Mouse (Mus musculus) embryonic facial prominence, embryonic 11.5 days (tissue): ENCODE data around the gene Nde1. TPM values are rescaled to one million over a fixed set of nuclear protein-coding genes. Genes with fewer than 3 reads are reported as not detected.
A peak's percentile ranks its signal among the peaks of the same experiment; 100 is the strongest.

Source experiments
- ATAC-seq: fragments of 200-750 bp; cut with Nextera tagmentation; replicated peaks from 2 replicates; pipeline ENCODE4 v1.8.0; 2017; ENCODE audit warnings: low read depth; ENCODE audit not compliant: insufficient number of reproducible peaks, low FRiP score, low TSS enrichment
- DNase-seq: peaks from one replicate; pipeline ENCODE4 v3.0.0-alpha.2; 2015; ENCODE audit warnings: low spot score
- H3K27ac ChIP-seq: fragments of 300-500 bp; sonication (generic); replicated peaks from 2 replicates; pipeline ENCODE4 v1.5.1; 2014; ENCODE audit warnings: mild to moderate bottlenecking, low read depth, low read length, control low read depth
- H3K27me3 ChIP-seq: fragments of 300-500 bp; sonication (generic); 2 replicates; pipeline ENCODE4 v1.6.1; 2014; ENCODE audit warnings: mild to moderate bottlenecking, low read length, moderate library complexity, mixed read lengths; ENCODE audit not compliant: control insufficient read depth, insufficient read depth
- H3K36me3 ChIP-seq: fragments of 300-500 bp; sonication (generic); replicated peaks from 2 replicates; pipeline ENCODE4 v1.6.1; 2014; ENCODE audit warnings: low read depth, mild to moderate bottlenecking, low read length, moderate library complexity, mixed read lengths; ENCODE audit not compliant: control insufficient read depth, insufficient read depth
- H3K4me1 ChIP-seq: fragments of 300-500 bp; sonication (generic); 2 replicates; pipeline ENCODE4 v1.6.1; 2014; ENCODE audit warnings: low read length, mixed read lengths; ENCODE audit not compliant: control insufficient read depth, insufficient read depth
- H3K4me2 ChIP-seq: fragments of 300-500 bp; sonication (generic); 2 replicates; pipeline ENCODE4 v1.6.1; 2014; ENCODE audit warnings: low read depth, mild to moderate bottlenecking, control low read depth, low read length, moderate library complexity
- H3K4me3 ChIP-seq: fragments of 300-500 bp; sonication (generic); 2 replicates; pipeline ENCODE4 v1.5.1; 2014; ENCODE audit warnings: low read depth, low read length, control low read depth
- H3K9ac ChIP-seq: fragments of 300-500 bp; sonication (generic); replicated peaks from 2 replicates; pipeline ENCODE4 v1.6.1; 2014; ENCODE audit warnings: mild to moderate bottlenecking, control low read depth, low read length
- H3K9me3 ChIP-seq: fragments of 300-500 bp; sonication (generic); replicated peaks from 2 replicates; pipeline ENCODE4 v1.6.1; 2016; ENCODE audit warnings: mild to moderate bottlenecking, low read length, inconsistent platforms, mixed read lengths; ENCODE audit not compliant: control insufficient read depth
- WGBS: fragments of 180-500 bp; shearing (Covaris S2); extraction: QIAGEN DNeasy Blood & Tissue Kit; methylation state at CpG from one replicate; pipeline ENCODE4 v1.1.7; 2014; 5-methylcytosine and 5-hydroxymethylcytosine counted together
- polyA plus RNA-seq: library from polyadenylated mRNA; unstranded; fragments of >200 nt; fragmentation: Nextera tagmentation; extraction: Ambion mirVana; gene quantifications from 2 replicates; pipeline ENCODE4 v1.2.1, GENCODE M21; 2014

Gene Nde1
- polyA plus RNA-seq, 1 experiment from 2014 or later = 168 TPM

- no peak for ATAC-seq
- Histone ChIP-seq H3K4me1 (no peaks in the 10 kb centered on the region; the same call in 1 of the 2 replicates), H3K9me3 (no peaks in the 10 kb centered on the region), H3K4me3 (peak overlapping the region; percentile 78), H3K27ac (peak overlapping the region; percentile 86; the same call in 1 of the 2 replicates), H3K27me3 (no peaks in the 10 kb centered on the region), H3K4me2 (peak overlapping the region; percentile 58), H3K9ac (peak overlapping the region; percentile 95), H3K36me3 (no peaks in the 10 kb centered on the region; the same call in 1 of the 2 replicates)
- peak; percentile 27 for DNase-seq
- 2% methylated on average over 10 of the region's 10 CpGs for WGBS
Observed at GRCm38 (mm10) chr16:14163731-14164130, 656 bp downstream of the Nde1 start.

- Histone ChIP-seq H3K9me3 (no peaks in the 10 kb centered on the region), H3K9ac (no peak overlapping the region), H3K27me3 (no peaks in the 10 kb centered on the region), H3K36me3 (peaks cover 9% of the 10 kb centered on the region), H3K4me3 (no peak overlapping the region), H3K4me1 (no peaks in the 10 kb centered on the region; the same call in 1 of the 2 replicates), H3K27ac (no peak overlapping the region), H3K4me2 (no peak overlapping the region)
- ATAC-seq = no peak
- 89% methylated on average over 4 of the region's 4 CpGs for WGBS
- no peak for DNase-seq
Observed at GRCm38 (mm10) chr16:14166490-14166889, 3.4 kb downstream of the Nde1 start.

DNA sequence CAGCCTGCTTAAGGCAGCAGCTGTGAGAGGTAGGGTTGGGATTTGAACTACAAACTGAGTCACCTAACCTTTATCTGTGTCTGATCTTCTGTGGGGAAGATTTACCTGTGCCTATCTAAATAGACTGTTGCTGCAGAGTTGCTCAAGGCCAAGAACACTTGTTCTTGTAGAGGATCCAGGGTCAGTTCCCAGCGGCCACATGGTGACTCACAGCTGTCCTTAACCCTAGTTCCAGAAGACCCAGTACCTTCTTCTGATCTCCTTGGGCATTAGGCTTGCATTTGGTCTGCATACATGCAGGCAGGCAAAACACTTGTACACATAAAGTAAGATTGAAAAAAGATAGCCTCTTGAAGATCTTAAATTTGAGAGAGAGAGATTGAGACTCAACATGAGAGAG lies 6.6 kb downstream of the Nde1 start:
- no peak overlapping the region for H3K4me2 ChIP-seq
- no peaks in the 10 kb centered on the region for H3K9me3 ChIP-seq
- H3K36me3 ChIP-seq = peaks cover 18% of the 10 kb centered on the region
- no peaks in the 10 kb centered on the region for H3K4me1 ChIP-seq
- ATAC-seq = no peak
- no peaks in the 10 kb centered on the region for H3K27me3 ChIP-seq
- no peak overlapping the region for H3K27ac ChIP-seq
- WGBS = 86% methylated on average over 1 of the region's 1 CpGs
- no peak overlapping the region for H3K4me3 ChIP-seq
- DNase-seq = no peak
- no peak overlapping the region for H3K9ac ChIP-seq

DNA sequence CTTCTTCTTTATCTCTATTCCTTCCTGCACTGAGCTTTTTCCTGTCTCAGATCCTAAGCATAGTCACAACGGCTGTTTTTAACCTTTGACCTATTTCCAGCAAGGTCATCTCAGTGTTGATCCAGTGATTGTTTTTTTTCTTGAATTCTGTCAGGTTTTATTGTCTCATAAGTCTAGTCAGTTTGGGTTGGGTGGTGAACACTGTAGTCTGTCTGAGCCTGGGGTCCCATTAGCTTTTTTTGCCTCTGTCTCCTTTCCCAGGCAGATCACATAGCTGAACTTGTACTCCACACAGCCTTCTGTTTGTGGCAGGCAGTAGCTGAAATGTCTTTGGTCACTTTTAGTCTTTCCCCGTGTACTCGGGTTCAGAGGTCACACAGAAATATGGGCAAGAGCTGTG lies 15.0 kb downstream of the Nde1 start:
- H3K36me3 ChIP-seq = peaks cover 23% of the 10 kb centered on the region
- H3K9ac ChIP-seq = no peak overlapping the region
- no peak for ATAC-seq
- 64% methylated on average over 3 of the region's 3 CpGs for WGBS
- H3K4me2 ChIP-seq = no peak overlapping the region
- H3K4me1 ChIP-seq = no peaks in the 10 kb centered on the region
- no peak overlapping the region for H3K27ac ChIP-seq
- no peak for DNase-seq
- H3K9me3 ChIP-seq = no peaks in the 10 kb centered on the region
- no peaks in the 10 kb centered on the region for H3K27me3 ChIP-seq
- no peak overlapping the region for H3K4me3 ChIP-seq

GRCm38 (mm10) chr16:14180163-14180733 lies 17.2 kb downstream of the Nde1 start:
- ATAC-seq = no peak
- WGBS = 83% methylated on average over 6 of the region's 6 CpGs
- H3K4me3 ChIP-seq = no peak overlapping the region
- no peaks in the 10 kb centered on the region for H3K4me1 ChIP-seq
- no peak overlapping the region for H3K9ac ChIP-seq
- H3K36me3 ChIP-seq = peaks cover 12% of the 10 kb centered on the region
- DNase-seq = no peak
- H3K27me3 ChIP-seq = no peaks in the 10 kb centered on the region
- no peak overlapping the region for H3K27ac ChIP-seq
- H3K9me3 ChIP-seq = no peaks in the 10 kb centered on the region
- H3K4me2 ChIP-seq = no peak overlapping the region

DNA sequence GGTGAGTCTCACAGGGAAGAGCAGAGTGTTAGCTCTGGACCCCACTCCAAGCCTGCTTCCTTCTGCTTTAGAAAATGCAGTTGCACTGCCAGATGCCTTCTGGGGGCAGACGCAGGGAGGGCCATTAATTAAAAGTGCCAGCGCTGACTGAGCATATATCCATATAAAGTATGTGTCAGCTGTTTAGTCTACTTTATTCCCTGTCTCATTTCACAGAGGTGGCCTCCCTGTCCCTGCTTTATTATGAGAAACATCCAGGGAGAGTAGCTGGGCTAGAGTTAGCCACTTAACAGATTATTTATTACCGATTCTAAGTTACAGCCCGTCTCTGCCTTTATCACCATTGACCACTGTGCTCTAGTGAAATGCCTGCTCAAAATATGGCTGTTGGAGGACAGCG lies 19.3 kb downstream of the Nde1 start:
- Histone ChIP-seq H3K27ac (no peak overlapping the region), H3K36me3 (peaks cover 4% of the 10 kb centered on the region), H3K4me1 (no peaks in the 10 kb centered on the region), H3K4me3 (no peak overlapping the region), H3K9me3 (no peaks in the 10 kb centered on the region), H3K4me2 (no peak overlapping the region), H3K27me3 (no peaks in the 10 kb centered on the region), H3K9ac (no peak overlapping the region)
- ATAC-seq (no peak), DNase-seq (no peak)
- WGBS = 92% methylated on average over 5 of the region's 5 CpGs

- 82% methylated on average over 1 of the region's 1 CpGs for WGBS
- ATAC-seq (no peak), DNase-seq (no peak)
- no peaks in the 10 kb centered on the region for H3K9me3 ChIP-seq
- no peaks in the 10 kb centered on the region for H3K4me1 ChIP-seq
- no peak overlapping the region for H3K4me2 ChIP-seq
- H3K4me3 ChIP-seq = no peak overlapping the region
- H3K36me3 ChIP-seq = peaks cover 8% of the 10 kb centered on the region
- no peak overlapping the region for H3K27ac ChIP-seq
- no peak overlapping the region for H3K9ac ChIP-seq
- H3K27me3 ChIP-seq = no peaks in the 10 kb centered on the region
Observed at GRCm38 (mm10) chr16:14183856-14184255, 20.8 kb downstream of the Nde1 start.

DNA sequence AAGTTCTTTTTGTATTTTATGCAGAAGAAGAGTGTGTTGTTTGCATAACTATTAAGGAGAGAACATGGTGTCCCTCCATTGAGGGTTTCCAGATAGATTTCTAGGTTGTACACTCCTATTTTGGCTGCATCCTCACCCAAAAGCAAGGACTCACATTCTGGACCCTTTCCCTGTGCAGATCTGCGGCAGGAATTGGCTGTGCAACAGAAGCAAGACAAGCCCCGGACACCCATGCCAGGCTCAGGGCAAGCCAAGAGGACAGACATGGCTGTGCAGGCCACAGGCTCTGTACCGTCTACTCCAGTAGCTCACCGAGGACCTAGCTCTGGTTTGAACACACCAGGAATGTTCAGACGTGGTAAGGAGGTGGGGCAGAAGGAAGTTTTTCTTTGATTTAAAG lies 22.4 kb downstream of the Nde1 start:
- H3K9ac ChIP-seq = no peak overlapping the region
- peaks cover 11% of the 10 kb centered on the region for H3K36me3 ChIP-seq
- no peaks in the 10 kb centered on the region for H3K27me3 ChIP-seq
- no peak for ATAC-seq
- H3K4me1 ChIP-seq = no peaks in the 10 kb centered on the region
- H3K4me2 ChIP-seq = no peak overlapping the region
- WGBS = 89% methylated on average over 5 of the region's 5 CpGs
- no peaks in the 10 kb centered on the region for H3K9me3 ChIP-seq
- no peak for DNase-seq
- H3K4me3 ChIP-seq = no peak overlapping the region
- H3K27ac ChIP-seq = no peak overlapping the region
